Mouse (Mus musculus) limb, embryonic 12.5 days (tissue): ENCODE results near the gene Anapc2. TPM values are rescaled to one million over a fixed set of nuclear protein-coding genes. Genes with fewer than 3 reads are reported as not detected.
"Not testable (repeated sequence)": the region's sequence is repeated elsewhere in the genome, so short reads cannot be mapped to it uniquely, and the experiment has no call there.

ENCODE experiments used
- ATAC-seq: fragments of 200-750 bp; cut with Nextera tagmentation; 2 replicates; pipeline ENCODE4 v1.8.0; 2017; ENCODE audit warnings: low read depth, moderate TSS enrichment; ENCODE audit not compliant: insufficient number of reproducible peaks, insufficient read depth, low FRiP score, low TSS enrichment
- H3K27ac ChIP-seq: fragments of 300-500 bp; sonication (generic); 2 replicates; pipeline ENCODE4 v1.5.1; 2016; ENCODE audit warnings: mild to moderate bottlenecking, moderate library complexity
- H3K27me3 ChIP-seq: fragments of 300-500 bp; sonication (generic); 2 replicates; pipeline ENCODE4 v1.6.1; 2016; ENCODE audit warnings: mild to moderate bottlenecking, moderate library complexity
- H3K36me3 ChIP-seq: fragments of 300-500 bp; sonication (generic); 2 replicates; pipeline ENCODE4 v1.6.1; 2016; ENCODE audit warnings: mild to moderate bottlenecking, moderate library complexity
- H3K4me1 ChIP-seq: fragments of 300-500 bp; sonication (generic); replicated peaks from 2 replicates; pipeline ENCODE4 v1.6.1; 2016
- H3K4me2 ChIP-seq: fragments of 300-500 bp; sonication (generic); 2 replicates; pipeline ENCODE4 v1.6.1; 2016; ENCODE audit warnings: mild to moderate bottlenecking, moderate library complexity
- H3K4me3 ChIP-seq: fragments of 300-500 bp; sonication (generic); replicated peaks from 2 replicates; pipeline ENCODE4 v1.5.1; 2016; ENCODE audit warnings: mild to moderate bottlenecking
- H3K9ac ChIP-seq: fragments of 300-500 bp; sonication (generic); replicated peaks from 2 replicates; pipeline ENCODE4 v1.6.1; 2016; ENCODE audit warnings: mild to moderate bottlenecking, moderate library complexity
- H3K9me3 ChIP-seq: fragments of 300-500 bp; sonication (generic); 2 replicates; pipeline ENCODE4 v1.6.1; 2016; ENCODE audit warnings: mild to moderate bottlenecking, moderate library complexity
- WGBS: fragments of 180-500 bp; shearing (Covaris S2); methylation state at CpG from one replicate; pipeline ENCODE4 v1.1.7; 2016; 5-methylcytosine and 5-hydroxymethylcytosine counted together
- polyA plus RNA-seq: library from polyadenylated mRNA; unstranded; fragments of >200 nt; fragmentation: Nextera tagmentation; extraction: Ambion mirVana; gene quantifications from 2 replicates; pipeline ENCODE4 v1.2.1, GENCODE M21; 2016

The Anapc2 gene
- polyA plus RNA-seq, 1 experiment from 2014 or later: 141 TPM

- Histone ChIP-seq H3K27me3 (peaks cover 59% of the 10 kb centered on the region), H3K4me3 (peak overlapping the region; percentile 56), H3K9me3 (no peaks in the 10 kb centered on the region), H3K27ac (no peak overlapping the region), H3K9ac (0 out of 2 replicates have a peak overlapping the region, but pooled peaks have one; percentile 67), H3K4me2 (peak overlapping the region; percentile 96), H3K4me1 (peaks cover 24% of the 10 kb centered on the region), H3K36me3 (peaks cover 14% of the 10 kb centered on the region; the same call in 1 of the 2 replicates)
- ATAC-seq: peak; percentile 28; the same call in 1 of the 2 replicates
- 14% methylated on average over 6 of the region's 6 CpGs for WGBS
Observed at GRCm38 (mm10) chr2:25241438-25241775, 30.9 kb upstream of the Anapc2 start.

- peaks cover 56% of the 10 kb centered on the region for H3K27me3 ChIP-seq
- peak within 1 kb of the TSS; percentile 67 for H3K9ac ChIP-seq
- peak within 1 kb of the TSS; percentile 56 for H3K4me3 ChIP-seq
- H3K36me3 ChIP-seq: peaks cover 17% of the 10 kb centered on the region; the same call in 1 of the 2 replicates
- ATAC-seq: no peak
- H3K9me3 ChIP-seq: no peaks in the 10 kb centered on the region
- peaks cover 24% of the 10 kb centered on the region for H3K4me1 ChIP-seq
- 0% methylated on average over 57 of the region's 59 CpGs for whole genome bisulfite sequencing
- H3K4me2 ChIP-seq: peak within 1 kb of the TSS; percentile 96
- H3K27ac ChIP-seq: no peak within 1 kb of the TSS
Observed at GRCm38 (mm10) chr2:25242101-25242506, 30.2 kb upstream of the Anapc2 start, which contains the start of the genes Rnf208 and Cysrt1. Gene Rnf208 (plus strand): TSS chr2:25242255. Gene Cysrt1 (minus strand): TSS chr2:25242452.

DNA sequence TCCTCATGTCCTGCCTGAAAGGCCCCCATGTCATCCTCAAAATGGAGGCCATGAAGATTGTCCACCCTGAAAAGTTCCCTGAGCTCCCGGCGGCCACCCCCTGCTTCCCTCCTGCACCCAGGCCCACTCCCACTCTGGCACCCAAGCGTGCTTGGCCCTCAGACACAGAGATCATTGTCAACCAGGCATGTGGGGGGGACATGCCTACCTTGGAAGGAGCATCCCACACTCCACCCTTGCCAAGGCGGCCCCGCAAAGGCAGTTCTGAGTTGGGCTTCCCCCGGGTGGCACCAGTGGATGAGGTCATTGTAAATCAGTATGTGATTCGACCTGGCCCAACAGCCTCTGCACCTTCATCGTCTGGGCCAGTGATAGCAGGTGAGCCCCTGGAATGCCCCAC, 28.9 kb upstream of the Anapc2 start:
- H3K4me3 ChIP-seq: no peak overlapping the region
- H3K27me3 ChIP-seq: peaks cover 48% of the 10 kb centered on the region
- WGBS: 78% methylated on average over 8 of the region's 8 CpGs
- no peak overlapping the region for H3K9ac ChIP-seq
- H3K27ac ChIP-seq: no peak overlapping the region
- H3K4me2 ChIP-seq: no peak overlapping the region
- H3K4me1 ChIP-seq: peaks cover 24% of the 10 kb centered on the region
- H3K9me3 ChIP-seq: no peaks in the 10 kb centered on the region
- ATAC-seq: no peak
- H3K36me3 ChIP-seq: peaks cover 29% of the 10 kb centered on the region; the same call in 1 of the 2 replicates

- no peak overlapping the region for H3K9ac ChIP-seq
- no peak overlapping the region for H3K27ac ChIP-seq
- H3K36me3 ChIP-seq: peaks cover 37% of the 10 kb centered on the region; the same call in 1 of the 2 replicates
- H3K4me1 ChIP-seq: peaks cover 24% of the 10 kb centered on the region
- H3K27me3 ChIP-seq: peaks cover 43% of the 10 kb centered on the region
- no peak overlapping the region for H3K4me2 ChIP-seq
- H3K9me3 ChIP-seq: no peaks in the 10 kb centered on the region
- WGBS: 91% methylated on average over 4 of the region's 4 CpGs
- no peak for ATAC-seq
- H3K4me3 ChIP-seq: no peak overlapping the region
Observed at GRCm38 (mm10) chr2:25244144-25244543, 28.1 kb upstream of the Anapc2 start.

DNA sequence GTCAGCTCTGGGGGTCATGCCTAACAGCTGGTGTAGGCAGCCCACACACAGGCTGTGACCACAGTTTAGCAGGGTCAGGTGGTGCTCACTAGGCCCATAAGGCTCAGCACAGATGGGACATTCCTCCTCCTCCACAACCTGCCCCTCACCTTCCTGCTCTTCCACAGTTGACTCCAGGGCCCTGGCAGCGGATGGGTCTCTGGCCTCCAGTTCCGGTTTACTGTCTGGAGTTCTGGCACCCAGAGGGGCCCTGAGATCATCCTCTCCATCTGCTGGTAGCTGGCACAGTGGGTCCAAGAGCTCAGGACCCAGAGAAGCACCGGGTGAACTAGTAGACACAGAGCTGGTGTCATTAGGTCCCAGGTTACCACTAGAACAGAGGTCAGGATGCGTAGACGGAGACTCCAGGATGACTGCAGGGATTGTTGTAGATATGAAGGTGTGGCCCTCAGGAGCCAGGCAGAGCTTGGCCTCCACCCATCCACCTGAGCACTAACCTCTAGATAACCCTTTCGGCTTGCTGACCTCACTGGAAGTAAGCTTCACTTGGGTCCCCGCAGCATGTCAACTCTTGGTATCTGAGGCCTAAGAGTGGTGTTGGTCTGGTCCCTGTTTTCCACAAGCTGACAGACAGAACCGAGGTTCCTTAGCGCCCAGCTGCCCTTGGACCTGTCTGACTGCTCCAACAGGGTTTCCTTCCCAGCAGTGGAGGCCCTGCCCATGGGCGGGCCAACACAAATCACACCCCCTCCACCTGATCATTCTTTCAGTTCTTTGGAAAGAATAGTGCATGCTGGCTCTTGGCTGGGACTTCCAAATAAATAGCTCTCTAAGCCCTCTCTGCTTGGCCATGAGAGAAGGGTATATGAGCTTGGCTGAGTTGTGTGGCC, 25.9 kb upstream of the Anapc2 start, which contains the start of gene AL732309.1:
AL732309.1 (minus strand) TSS at position 681 of the 890 bp plus-strand sequence.
- peaks cover 31% of the 10 kb centered on the region for H3K27me3 ChIP-seq
- H3K4me2 ChIP-seq: no peak within 1 kb of the TSS
- peaks cover 60% of the 10 kb centered on the region for H3K36me3 ChIP-seq
- H3K27ac ChIP-seq: no peak within 1 kb of the TSS
- no peak within 1 kb of the TSS for H3K4me3 ChIP-seq
- ATAC-seq: no peak
- WGBS: 84% methylated on average over 10 of the region's 10 CpGs
- H3K4me1 ChIP-seq: peaks cover 13% of the 10 kb centered on the region
- H3K9ac ChIP-seq: no peak within 1 kb of the TSS; the same call in 1 of the 2 replicates
- no peaks in the 10 kb centered on the region for H3K9me3 ChIP-seq

GRCm38 (mm10) chr2:25252331-25252730, 19.9 kb upstream of the Anapc2 start:
- H3K4me2 ChIP-seq: no peak overlapping the region
- no peak overlapping the region for H3K27ac ChIP-seq
- H3K4me1 ChIP-seq: peaks cover 15% of the 10 kb centered on the region
- no peaks in the 10 kb centered on the region for H3K27me3 ChIP-seq
- no peak overlapping the region for H3K4me3 ChIP-seq
- H3K9me3 ChIP-seq: no peaks in the 10 kb centered on the region
- no peak for ATAC-seq
- peaks cover 53% of the 10 kb centered on the region for H3K36me3 ChIP-seq
- WGBS: 80% methylated on average over 1 of the region's 1 CpGs
- H3K9ac ChIP-seq: no peak overlapping the region

GRCm38 (mm10) chr2:25255284-25255779, 16.9 kb upstream of the Anapc2 start, which contains the start of gene Tmem203:
Gene Tmem203 (plus strand): TSS chr2:25255439.
- Histone ChIP-seq H3K9me3 (no peaks in the 10 kb centered on the region), H3K9ac (peak within 1 kb of the TSS; percentile 75), H3K4me3 (peak within 1 kb of the TSS; percentile 79), H3K36me3 (peaks cover 23% of the 10 kb centered on the region), H3K4me2 (peak within 1 kb of the TSS; percentile 97), H3K4me1 (peaks cover 15% of the 10 kb centered on the region), H3K27me3 (no peaks in the 10 kb centered on the region), H3K27ac (peak within 1 kb of the TSS; percentile 64)
- ATAC-seq: peak; percentile 57; the same call in 1 of the 2 replicates
- under 1% methylated on average over 39 of the region's 39 CpGs for WGBS

- not testable (repeated sequence) for ATAC-seq, H3K27me3 ChIP-seq, H3K9me3 ChIP-seq, H3K27ac ChIP-seq
- Histone ChIP-seq H3K9ac (peak overlapping the region; percentile 75; the same call in 1 of the 2 replicates), H3K4me1 (peaks cover 15% of the 10 kb centered on the region), H3K36me3 (peaks cover 10% of the 10 kb centered on the region), H3K4me2 (peak overlapping the region; percentile 97), H3K4me3 (peak overlapping the region; percentile 79)
- 59% methylated on average over 12 of the region's 12 CpGs for WGBS
Observed at GRCm38 (mm10) chr2:25256443-25257109, 15.7 kb upstream of the Anapc2 start.

- not testable (repeated sequence) for H3K9ac ChIP-seq, H3K27me3 ChIP-seq, H3K36me3 ChIP-seq, H3K9me3 ChIP-seq, H3K4me3 ChIP-seq, H3K27ac ChIP-seq, ATAC-seq, H3K4me2 ChIP-seq
- 88% methylated on average over 5 of the region's 5 CpGs for WGBS
- peaks cover 15% of the 10 kb centered on the region for H3K4me1 ChIP-seq
Observed at GRCm38 (mm10) chr2:25257250-25257649, 15.0 kb upstream of the Anapc2 start.

- Histone ChIP-seq H3K27ac (no peak overlapping the region), H3K4me1 (peaks cover 24% of the 10 kb centered on the region), H3K9ac (no peak overlapping the region), H3K36me3 (no peaks in the 10 kb centered on the region), H3K4me2 (no peak overlapping the region), H3K9me3 (no peaks in the 10 kb centered on the region), H3K27me3 (peaks cover 12% of the 10 kb centered on the region), H3K4me3 (no peak overlapping the region)
- 67% methylated on average over 2 of the region's 2 CpGs for WGBS
- no peak for ATAC-seq
Observed at GRCm38 (mm10) chr2:25258887-25259286, 13.4 kb upstream of the Anapc2 start.

GRCm38 (mm10) chr2:25261870-25262269, 10.4 kb upstream of the Anapc2 start:
- Histone ChIP-seq H3K36me3 (no peaks in the 10 kb centered on the region), H3K27me3 (peaks cover 27% of the 10 kb centered on the region), H3K9me3 (no peaks in the 10 kb centered on the region), H3K9ac (0 out of 2 replicates have a peak overlapping the region, but pooled peaks have one; percentile 12), H3K4me1 (peaks cover 29% of the 10 kb centered on the region), H3K4me3 (peak overlapping the region; percentile 63), H3K27ac (no peak overlapping the region), H3K4me2 (peak overlapping the region; percentile 98)
- no peak; the same call in none of the 2 replicates for ATAC-seq
- 52% methylated on average over 12 of the region's 12 CpGs for WGBS
